Mouse (Mus musculus): ENCODE measurements around the gene Esrp2.

Esrp2 gene

DNA sequence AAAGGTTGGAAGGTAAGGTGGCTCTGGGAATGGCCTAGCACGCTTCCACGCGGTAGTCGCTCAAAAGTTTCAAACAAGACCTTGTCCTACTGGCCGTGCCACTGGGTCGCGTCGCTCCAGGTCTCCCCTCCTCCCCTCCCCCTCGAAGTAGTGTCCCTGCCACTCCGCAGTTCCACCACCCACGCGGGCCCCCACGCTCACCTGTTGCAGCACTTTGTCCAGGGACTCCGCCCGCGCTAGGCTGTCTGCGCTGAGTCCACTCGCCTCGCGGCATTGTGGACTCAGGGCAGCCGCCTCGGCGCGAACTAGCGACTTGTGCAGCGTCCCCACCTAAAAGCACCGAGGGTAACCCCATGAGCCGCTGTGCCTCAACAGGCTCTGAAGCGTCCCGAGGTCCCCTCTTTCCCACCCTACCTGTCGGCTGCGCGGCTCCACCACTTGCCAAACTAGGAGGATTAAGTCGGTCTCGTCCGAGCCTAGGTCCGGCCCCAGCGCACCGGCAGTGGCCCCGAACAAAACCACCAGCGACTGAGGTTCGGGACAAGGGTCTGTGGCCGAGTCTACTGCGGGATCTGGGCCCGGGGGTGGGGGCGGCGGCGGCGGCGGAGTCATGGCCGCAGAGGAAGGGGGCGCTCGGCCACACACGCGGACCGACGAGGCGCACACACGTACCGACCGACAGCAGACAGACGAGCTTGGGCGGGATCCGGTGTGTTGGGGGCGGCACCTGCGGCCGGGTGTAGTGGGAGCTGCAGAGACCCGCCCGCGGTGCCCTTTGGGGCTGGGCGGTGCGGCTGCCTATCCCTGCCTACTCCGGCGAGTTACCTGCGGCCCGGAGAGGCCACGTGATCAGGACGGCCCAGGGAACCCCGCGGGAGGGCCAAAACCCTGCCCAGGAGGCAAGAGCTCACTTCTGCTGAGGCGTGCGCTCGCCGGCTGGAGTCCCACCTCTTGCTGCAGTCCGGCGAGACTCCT is at the start of gene Esrp2:
Esrp2 (minus strand) TSS at position 819 of the 975 bp plus-strand sequence.
- DNase-seq (ENCODE audit: low spot score) = peak; percentile 62

DNA sequence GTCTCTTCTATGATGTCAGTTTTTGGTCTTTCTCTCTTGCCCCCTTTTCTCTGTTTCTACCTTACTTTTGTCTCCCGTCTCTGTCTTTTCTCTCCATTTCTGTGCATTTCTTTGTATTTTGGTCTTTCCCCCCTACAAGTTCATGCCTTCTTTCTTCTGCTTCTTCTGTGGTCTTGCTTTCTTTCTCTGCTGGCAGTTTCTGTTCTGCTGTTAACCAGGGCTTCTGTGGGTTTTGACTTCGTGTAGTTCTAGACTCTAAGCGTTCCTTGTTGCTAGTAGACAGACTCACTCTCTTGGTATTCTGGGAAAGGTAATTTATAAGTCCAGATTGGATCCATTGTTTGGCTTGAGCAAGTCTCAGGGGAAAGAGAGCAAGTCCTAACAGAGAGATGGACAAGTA is 49.6 kb upstream of the Esrp2 start:
- no peak for DNase-seq (ENCODE audit: low spot score)

DNA sequence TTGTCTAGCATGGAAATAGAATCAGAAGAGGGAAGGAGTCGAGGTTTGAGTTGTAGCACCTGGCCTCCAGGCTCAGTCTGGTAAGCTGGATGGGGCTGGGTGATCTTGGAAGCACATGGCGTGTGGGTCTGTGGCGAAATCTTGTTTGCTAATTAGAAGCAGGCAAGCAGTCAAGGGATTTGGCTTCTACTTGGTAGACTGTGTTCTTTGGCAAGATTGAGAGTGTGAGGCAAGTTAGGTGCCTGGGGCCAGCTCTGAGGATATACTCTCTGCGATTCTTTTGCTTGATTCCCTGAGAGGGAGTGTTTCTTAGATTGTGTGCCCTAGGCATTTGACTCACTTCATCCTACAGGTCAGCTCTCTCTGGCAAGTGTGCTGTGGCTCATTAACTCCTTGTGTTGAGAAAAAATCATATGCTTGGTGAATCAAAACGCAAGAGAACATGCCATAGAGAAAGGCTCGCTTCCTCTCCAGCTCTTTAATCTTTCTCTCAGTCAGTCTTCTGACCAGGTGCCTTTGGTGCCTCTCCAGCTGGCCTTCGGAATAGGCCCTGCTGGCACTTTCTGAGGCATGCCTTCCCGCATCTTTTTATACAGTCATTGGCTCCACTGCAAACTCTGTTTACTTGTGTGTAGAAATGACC is 49.0 kb upstream of the Esrp2 start:
- DNase-seq (ENCODE audit: low spot score) = no peak

DNA sequence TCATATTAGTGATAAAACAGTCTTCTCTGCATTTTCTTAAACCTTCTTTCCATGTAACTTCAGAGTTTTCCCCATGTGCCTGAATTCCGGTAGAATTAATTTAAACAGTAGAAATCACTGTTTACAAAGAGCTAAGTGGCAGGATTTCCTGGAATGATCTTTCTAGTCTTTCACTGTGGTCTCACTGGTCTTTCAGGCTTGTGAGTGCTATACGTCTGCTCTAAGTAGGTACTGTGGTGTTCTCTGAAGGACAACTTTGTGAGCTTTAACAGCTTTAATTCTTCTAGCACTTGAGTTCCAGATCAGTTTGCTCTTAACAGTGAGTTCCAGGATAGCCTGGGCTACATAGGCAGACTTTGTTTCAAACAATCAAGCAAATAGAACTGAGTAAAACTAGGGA is 41.7 kb upstream of the Esrp2 start:
- DNase-seq (ENCODE audit: low spot score) = no peak

DNA sequence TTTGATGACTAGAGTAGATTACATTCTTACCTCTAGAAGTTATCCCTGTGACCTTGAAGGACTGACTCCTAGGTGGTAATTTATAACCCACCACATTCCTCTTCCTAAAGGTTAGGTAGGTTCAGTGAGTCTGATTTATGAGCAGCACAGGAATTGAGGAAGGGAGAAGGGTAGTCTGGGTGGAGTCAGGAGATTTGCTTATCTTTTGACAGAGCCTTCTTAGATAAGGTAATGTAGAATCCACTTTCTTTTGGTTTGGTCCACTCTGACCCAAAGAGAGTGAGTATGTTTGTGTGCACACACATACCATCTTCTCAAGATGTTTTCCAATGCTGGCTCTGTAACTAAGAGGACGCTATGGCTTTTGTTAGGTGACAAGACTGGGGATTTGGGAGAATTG is 40.8 kb upstream of the Esrp2 start:
- no peak for DNase-seq (ENCODE audit: low spot score)

DNA sequence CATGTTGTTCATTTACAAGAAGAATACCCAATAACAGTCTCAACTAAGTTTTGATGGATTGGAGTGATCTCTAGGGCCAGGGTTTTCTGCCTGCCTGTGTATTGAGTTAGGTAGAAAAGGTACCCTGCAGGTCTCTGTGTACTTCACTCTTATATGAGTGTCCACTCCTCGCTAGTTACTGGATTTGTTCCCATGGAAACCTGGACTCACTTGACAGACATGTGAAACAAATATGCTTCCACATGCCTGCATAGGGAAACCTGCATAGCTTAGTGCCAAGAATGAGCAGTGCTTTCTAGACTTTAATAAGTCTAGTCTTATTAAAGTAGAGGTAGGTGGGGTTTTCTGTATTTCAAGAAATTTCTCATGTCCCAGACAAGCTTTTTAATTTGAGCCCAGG is 40.1 kb upstream of the Esrp2 start:
- no peak for DNase-seq (ENCODE audit: low spot score)

DNA sequence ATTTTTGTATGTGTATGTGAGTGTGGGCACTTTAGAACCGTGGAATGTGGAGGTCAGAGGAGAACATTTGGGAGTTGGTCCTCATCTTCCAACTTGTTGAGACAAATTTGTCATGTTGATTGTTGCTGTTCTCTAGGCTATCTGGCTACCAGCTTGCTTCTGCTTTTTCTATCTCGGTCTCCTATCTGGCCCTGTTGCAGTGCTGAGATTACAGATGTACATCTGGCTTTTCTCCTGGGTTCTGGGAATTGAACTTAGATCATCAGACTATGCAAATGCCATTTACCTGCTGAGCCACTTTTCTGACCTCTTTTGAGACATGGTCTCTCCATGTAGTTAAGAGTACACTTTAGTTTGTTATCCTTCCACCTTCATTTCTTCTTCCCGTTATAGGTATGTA is 36.8 kb upstream of the Esrp2 start:
- DNase-seq (ENCODE audit: low spot score) = no peak

DNA sequence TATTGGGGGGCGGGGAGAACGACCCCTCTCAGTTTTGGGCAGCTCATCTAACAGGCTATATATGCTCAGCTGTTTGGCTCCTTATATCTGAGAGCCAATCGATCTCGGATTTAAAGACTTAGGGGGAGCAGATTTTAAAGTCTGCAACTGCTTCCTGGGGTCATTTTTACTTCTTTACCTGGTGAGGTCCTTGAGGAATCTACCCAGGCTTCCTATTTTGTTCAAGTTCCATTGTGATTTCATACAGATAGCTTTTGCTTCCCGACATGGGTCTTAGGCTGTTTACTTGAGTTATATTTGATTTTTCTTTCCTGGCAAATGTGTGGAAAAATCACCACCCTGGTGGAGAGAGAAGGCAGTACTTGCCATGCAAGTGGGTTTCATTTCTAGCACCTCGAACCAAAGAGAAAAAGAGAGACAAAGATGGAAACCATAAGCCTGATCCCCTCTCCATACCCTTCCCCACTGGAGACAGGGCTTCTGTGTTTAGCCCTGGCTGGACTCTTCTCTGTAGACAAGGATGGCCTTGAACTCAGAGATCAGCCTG is 33.2 kb upstream of the Esrp2 start:
- no peak for DNase-seq (ENCODE audit: low spot score)

DNA sequence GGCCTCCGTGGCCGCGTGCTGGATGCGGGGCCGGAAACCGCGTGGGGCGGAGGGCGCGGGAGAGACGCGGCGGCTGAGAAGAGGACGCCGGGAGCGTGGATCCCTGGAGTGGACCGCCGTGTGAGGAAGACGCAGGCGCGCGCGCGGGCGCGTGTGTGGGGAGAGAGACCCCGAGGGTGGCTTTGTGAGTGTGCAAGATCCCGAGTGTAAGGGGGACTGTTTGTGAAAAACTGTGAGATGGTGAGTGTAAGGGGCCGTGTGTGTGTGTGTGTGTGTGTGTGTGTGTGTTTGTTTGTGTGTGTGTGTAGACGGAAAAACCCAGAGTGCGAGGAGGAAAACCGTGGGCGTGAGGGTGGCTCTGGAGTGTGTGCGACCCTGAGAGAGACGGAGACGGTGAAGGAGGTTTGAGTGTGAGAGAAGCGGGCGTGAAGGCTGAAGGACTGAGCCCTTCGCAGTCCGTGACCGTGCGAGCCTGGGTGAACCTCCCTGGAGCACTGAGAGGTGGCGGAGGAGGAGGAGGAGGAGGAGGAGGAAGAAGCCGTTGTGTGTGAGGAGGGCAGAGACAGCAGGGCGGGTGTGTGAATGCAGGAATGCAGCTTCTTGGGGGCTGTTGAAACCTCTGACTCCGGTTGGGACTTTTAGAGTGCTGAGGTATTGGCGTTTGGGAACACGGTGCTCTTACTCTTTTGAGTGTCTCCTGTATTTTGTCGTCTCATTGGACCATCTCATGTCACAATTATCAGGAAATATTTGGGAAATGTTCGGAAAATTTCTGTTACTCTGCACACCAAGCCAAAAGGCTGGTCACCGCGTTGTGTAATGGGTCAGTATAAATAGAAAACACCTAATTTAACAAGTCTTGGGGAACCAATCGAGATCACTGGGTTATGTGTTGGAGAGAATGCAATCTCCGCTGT is 32.5 kb upstream of the Esrp2 start:
- peak; percentile 26 for DNase-seq (ENCODE audit: low spot score)

DNA sequence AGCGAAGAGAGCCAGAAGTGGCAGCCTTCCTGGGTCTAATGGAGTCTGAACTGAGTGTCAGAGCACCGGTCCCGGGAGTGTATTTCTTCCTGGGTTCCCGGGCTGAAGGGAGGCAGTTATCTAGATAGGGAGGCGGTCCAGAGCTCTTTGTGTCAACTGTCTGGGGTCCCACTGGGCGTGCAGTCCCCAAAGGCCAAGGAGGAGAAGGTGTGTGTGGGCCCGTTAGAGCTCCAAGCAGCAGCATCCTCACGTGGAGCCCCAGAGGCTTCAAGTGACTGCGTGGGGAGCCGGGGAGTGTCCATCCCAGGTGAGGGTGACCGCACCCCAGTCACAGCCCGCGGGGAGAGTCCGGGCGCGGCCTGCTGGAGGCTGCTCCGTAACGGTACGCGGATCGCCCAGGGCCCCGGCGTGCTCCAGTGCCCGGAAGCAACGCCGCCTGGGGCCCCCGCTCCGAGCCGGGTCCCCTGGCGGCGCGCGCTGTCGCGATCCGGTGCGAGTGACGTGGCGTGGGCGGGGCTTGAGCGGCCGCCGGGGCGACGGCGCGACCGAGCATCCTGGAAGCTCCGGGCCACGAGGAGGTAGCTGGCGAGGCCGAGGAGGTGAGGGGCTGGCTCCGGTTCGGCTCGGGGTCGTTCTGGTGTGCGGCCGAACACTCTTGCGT is 31.7 kb upstream of the Esrp2 start, which contains the start of gene Slc7a6:
Slc7a6 (plus strand) TSS at position 502 of the 661 bp plus-strand sequence.
- DNase-seq (ENCODE audit: low spot score) = peak; percentile 67

DNA sequence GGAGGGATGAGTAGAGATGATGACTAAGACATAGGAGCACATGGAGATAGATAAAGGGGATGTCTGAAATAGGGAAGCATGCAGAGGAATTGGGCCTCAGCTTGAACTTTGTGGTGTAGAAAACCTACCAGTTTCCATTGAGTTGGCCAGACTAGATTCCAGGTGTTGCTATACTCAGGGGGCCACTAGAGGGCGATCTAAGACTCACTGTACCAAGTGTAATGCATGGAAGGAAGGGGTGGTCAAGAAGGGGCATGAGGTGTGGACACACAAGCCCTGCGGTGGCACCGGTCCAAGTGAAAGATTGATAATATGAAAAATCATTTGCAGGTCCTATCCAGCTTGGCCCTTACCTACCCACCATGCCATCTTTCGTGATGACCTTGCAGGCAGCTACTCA is 28.7 kb upstream of the Esrp2 start:
- DNase-seq (ENCODE audit: low spot score) = peak; percentile 32

DNA sequence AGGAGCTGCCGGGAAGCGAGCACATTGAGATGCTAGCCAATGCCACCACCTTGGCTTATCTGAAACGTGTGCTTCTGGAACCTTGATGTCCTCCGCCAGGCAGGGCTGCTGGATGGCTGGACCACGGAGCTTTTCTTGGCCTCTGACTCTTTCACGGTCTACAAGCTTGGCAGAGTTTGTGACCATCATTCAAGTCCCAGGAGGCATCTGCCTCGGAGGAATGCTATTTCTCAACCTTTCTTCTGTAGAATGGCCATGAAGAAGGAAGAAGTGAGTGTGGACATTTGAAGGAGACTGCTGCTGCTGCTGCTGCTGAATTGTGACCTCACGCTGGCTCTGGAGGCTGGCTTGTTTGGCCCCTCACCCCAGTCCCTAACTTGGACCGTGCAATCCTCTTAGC is 26.5 kb upstream of the Esrp2 start:
- no peak for DNase-seq (ENCODE audit: low spot score)

DNA sequence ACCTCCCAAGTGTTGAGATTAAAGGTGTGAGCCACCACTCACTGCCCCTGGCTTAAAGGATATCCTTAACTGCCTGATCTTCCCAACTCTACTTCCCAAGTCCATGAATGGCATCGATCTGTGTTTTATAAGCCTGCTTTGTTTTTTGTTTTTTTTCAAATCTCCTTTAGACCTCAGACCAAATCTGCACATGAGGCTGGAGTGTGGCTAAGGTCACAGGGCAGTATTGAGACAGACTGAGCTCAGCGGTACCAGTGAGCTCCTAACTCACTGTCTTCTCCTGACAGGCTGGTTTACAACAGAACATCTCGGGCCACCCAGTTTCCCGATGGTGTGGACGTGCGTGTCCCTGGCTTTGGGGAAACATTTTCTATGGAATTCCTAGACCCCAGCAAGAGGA is 23.1 kb upstream of the Esrp2 start:
- no peak for DNase-seq (ENCODE audit: low spot score)

DNA sequence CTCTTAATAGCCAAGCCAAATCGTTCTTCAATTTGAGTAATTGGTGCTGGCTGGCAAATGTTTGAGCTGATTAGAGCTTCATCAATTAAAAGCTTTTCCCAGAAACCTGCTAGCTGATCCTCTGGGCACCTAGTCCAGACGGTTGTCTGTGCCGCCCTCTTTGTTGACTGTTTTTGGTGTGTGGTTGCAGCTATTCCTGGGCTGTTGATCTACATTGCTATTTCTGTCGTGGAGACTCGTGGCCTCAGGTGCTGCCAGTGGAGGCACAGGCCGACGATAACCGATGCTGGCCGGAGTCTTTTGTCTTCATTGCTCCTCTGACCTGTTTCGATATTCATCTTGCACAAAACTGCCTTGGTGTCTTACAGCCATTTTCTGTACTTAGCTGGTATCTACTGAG is 21.6 kb upstream of the Esrp2 start:
- DNase-seq (ENCODE audit: low spot score) = no peak

DNA sequence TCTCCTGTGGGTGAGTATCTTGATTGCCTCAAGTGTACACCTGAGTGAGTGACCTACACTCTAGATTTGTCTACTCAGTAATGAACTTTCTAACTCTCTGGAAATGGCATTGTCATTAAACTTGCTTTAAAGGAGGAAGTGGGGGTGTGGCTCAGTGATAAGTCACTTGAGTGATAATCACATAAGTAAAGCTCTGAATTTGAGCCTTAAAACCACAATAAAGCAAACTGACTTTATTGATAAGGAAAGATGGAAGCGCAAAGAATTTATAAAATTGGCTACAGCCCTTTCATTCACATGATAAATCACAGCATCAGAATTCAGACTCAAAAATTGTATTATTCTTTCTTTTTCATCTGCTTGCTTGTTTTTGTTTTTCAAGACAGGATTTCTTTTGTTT is 20.6 kb upstream of the Esrp2 start:
- no peak for DNase-seq (ENCODE audit: low spot score)

DNA sequence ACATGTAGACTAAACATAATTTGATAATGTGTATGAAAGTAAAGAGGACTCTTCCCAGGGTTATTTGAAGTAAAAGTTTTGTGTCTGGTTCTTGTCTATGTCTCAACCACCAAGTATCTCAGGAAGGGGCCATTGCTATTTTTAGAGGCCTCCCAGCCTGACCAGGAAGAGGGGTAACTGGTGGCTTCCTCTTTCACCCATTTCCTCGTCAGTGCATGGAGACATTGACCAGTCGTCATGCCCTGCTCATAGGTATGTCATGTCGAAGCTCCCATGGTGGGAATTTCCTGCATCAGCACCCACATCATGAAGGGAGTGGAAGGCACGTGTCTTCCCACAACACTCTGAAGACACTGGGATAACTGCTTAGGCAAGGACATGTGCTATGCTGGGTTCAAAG is 16.1 kb upstream of the Esrp2 start:
- DNase-seq (ENCODE audit: low spot score) = no peak

DNA sequence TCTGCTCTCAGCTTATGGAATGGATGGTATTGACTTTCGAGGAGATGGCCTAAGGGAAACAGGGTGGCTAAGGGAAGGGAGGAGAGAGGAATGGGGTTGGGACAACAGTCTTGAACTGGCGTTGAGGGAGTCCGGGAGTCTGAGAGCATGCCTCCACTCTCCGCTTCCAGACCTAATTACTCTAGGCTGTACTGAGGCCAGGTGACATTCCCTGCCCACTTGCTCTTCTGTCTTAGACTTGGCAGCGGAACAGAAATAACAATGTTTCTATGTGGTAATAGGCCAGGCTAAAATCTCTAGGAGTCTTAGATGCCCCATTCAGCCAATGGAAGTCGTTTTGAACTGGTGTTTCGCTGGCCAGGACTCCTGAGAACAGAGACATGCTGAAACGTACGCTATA is 14.3 kb upstream of the Esrp2 start:
- no peak for DNase-seq (ENCODE audit: low spot score)

DNA sequence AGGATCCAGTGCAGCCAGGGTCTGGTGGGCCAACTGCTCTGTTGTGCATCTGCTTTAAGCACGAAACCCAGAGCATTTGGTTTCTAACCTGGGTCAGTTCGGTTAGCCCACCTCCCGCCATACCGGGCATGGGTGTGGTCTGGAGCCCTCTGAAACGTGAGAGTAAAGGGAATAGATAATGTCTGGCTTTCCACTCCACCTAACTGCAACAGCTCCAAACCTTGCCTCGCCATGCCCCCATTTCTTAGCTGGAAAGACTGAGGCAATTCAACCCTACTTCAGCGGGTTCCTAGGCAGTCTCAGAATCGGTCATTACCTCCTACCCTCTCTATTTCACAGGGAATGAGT is 13.9 kb upstream of the Esrp2 start:
- DNase-seq (ENCODE audit: low spot score) = no peak

DNA sequence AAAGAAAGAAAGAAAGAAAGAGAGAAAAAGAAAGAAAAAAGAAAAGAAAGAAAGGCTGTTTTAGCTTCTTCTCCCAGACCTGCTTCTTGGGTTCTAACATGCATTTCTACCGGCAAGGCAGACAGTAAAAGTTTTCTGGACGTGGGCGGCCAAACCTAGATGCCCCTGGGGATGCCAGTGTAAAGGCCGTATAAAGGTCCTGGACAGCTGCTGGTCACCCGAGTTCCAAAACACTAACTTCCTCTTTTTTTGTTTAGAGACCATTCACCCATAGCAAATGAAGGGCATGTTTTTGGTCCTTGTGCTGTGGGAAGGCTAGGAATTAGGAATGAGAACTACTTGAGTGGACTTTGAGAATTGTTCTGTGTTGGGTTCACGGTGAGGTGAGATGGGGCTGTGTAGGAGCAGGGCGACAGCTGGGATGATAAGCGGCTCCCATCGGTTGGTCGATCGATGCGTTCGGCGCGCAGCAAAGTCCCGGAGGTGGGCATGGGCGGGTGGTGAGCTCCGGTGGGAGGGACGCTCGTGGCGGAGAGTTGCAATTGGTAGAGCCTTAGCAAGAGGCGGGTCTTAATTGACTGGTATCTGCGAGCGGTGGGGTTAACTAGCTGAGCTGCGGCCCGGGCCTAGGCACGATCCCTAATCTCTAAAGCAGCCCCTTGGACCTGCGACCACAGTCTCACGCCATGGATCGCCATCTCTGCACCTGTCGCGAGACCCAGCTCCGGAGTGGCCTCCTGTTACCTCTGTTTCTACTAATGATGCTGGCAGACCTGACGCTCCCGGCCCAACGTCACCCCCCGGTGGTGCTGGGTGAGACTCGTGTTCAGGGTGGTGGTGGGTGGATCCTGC is 13.3 kb upstream of the Esrp2 start, which contains the start of gene Pla2g15:
Pla2g15 (plus strand) TSS at position 599 of the 852 bp plus-strand sequence.
- peak; percentile 90 for DNase-seq (ENCODE audit: low spot score)

DNA sequence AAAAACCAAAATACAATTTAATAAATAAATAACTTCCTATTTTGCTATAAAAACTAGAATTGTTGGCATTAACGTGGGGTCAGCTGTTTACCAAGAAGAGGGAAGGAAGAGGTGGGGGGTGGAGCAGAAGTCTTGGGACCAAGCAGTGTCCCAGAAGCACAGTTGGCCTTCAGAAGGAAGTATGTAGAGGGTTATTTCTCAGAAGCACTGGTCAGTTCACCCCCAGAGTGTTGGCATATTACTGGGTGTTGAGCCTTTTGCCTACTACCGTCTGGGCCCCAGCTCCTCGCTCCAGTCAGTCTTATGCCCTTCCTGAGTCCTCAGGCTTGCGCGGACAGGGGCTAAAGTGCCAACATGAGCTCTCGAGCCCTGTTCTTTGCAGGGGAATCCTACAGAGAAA is 12.3 kb upstream of the Esrp2 start:
- DNase-seq (ENCODE audit: low spot score) = no peak

All from ovary, adult 18-20 months (tissue).